Mouse (Mus musculus): ENCODE data around the gene Npc2.

The Npc2 gene

GRCm38 (mm10) chr12:84727434-84727833, 45.5 kb downstream of the Npc2 start:
- DNase-seq (ENCODE audit: low read depth) = no peak

GRCm38 (mm10) chr12:84726986-84727385, 46.0 kb downstream of the Npc2 start:
- no peak for DNase-seq (ENCODE audit: low read depth)

DNA sequence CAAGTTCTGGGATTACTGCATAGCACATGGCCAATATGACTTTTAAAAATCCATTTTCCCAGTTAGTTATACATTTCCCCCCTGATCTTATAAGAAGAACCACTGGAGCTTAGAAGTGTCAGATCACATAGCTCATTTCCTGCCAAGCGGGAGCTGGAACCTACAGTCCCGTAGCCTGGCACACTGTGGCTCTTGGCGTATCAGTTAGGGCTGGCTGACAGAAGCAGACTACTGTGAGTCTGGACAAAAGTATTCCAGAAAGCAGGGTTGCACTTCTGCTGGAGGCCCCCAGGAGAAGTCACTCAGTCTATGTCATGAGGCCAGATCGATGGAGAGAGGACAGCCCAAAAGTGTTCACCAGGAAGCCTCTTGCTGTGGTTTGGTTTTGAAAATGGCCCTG, 46.6 kb downstream of the Npc2 start:
- DNase-seq (ENCODE audit: low read depth) = peak; percentile 48

GRCm38 (mm10) chr12:84718462-84719244, 54.3 kb downstream of the Npc2 start:
- no peak for DNase-seq (ENCODE audit: low read depth)

- no peak for DNase-seq (ENCODE audit: low read depth)
These were observed 58.4 kb downstream of the Npc2 start for GRCm38 (mm10) chr12:84714578-84714977.

GRCm38 (mm10) chr12:84709842-84710439, 63.0 kb downstream of the Npc2 start:
- DNase-seq (ENCODE audit: low read depth) = peak; percentile 7

GRCm38 (mm10) chr12:84707804-84708203, 65.1 kb downstream of the Npc2 start:
- no peak for DNase-seq (ENCODE audit: low read depth)

DNA sequence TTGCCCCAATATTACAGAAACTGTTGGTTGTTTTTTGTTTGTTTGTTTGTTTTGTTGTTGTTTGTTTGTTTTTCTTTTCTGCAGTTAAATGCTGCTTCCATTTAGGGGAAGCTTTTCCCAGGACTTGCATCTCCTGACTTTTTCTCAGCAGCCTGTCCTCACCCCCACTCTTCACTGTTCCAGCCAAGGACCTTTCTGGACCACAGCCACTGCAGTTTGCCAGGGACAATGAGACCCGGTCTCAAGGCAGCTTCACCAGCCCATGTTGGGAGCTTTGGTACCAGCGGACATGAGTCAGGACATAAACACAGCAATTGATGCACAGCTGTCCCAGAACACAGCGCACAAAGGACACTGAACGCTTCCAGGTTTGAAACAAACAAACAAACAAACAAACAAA, 66.1 kb downstream of the Npc2 start:
- DNase-seq (ENCODE audit: low read depth) = no peak
